Mouse (Mus musculus) right cerebral cortex, postnatal 10 days (tissue): Measurements from ENCODE around the gene Acot2.
"Not testable (repeated sequence)": the region's sequence is repeated elsewhere in the genome, so short reads cannot be mapped to it uniquely, and the experiment has no call there.

Experiments used
- DNase-seq, 2 experiments: peaks; one replicate each; pipeline ENCODE4 v3.0.0; 2021; ENCODE audit warnings: low spot score in 2 of 2

Gene Acot2

GRCm38 (mm10) chr12:83987583-83988441 is at the start of gene Acot2:
Gene Acot2, plus strand, starts transcription at chr12:83987861.
- peak; percentile 84 to 89 for DNase-seq

DNA sequence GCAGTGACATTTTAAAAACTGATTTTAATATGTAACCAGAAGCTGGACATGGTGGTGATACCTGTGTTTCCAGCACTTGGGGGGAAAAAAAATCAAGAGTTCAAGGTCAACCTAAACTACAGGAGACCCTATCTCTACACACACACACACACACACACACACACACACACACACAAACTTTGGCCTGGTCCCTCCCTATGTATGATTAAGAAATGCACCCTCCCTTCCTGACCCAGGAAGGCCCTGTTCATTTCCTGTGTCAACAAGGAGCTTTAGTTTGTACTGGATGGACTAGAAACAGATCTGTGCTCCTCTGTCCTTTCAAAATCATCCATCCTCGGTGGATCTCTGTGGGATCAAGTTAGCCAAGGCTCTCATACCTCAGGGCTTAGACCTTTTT is 49.1 kb upstream of the Acot2 start:
- DNase-seq = not testable (repeated sequence)

GRCm38 (mm10) chr12:83939332-83939731 is 48.3 kb upstream of the Acot2 start:
- no peak for DNase-seq

DNA sequence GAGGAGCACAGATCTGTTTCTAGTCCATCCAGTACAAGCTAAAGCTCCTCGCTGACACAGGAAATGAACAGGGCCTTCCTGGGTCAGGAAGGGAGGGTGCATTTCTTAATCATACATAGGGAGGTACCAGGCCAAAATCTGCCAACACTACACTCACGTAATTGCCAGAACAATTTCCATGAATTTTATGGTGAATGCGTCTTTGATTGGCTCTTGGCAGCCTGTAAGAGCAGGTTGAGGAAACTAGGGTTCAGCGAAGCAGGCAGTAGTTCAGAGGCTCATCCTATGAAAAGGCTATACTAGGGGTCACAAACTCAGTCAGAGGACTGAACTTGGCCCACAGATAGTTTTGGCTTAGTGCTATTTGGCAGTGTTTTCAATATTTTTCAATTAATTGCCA is 47.6 kb upstream of the Acot2 start:
- DNase-seq = no peak

- DNase-seq = no peak
Observed at GRCm38 (mm10) chr12:83941938-83942337, 45.7 kb upstream of the Acot2 start.

DNA sequence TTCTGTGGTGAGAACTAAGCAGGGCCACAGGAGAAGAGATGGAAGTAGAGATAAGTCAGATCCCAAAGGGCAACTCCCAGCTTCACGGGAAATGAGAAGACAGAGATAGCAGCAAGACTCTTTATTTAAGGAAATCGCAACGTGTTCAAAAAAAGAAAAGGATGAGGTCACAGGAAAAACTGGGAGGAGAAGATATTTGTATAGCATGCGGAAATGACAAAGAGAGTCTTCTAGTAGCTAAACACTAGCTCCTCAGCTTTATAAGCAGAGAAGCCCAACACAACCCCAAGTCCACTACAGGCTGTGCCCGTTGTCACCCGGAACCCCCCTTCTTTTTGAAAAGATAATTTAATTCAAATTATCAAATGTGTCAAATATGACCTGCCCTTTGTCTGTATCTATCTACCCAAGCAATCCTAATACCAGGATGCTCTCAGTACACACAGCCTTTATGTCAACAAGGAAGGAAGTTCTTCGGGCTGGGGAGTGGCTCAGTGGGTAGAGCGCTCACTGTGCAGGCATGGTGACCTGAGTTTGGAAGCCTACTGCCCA is 40.3 kb upstream of the Acot2 start:
- DNase-seq = no peak

DNA sequence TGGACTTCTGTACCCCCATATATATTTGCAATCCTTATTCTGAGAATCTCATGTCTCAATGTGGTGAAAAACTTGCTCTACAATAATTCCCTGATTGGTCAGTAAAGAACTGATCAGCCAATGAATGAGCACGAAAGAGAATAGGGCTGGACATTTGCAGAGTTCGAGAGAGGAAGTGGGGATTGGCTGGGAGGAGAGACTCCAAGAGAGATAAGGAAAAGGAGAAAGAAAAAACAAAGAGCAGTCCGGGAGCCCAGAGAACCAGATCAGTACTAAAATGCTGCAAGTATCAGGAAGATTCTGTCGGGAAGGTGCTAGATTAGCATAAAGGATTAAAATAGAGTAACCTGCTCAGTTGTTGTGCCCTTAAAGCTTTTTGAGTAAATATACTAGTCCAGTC is 38.6 kb upstream of the Acot2 start:
- DNase-seq = no peak

DNA sequence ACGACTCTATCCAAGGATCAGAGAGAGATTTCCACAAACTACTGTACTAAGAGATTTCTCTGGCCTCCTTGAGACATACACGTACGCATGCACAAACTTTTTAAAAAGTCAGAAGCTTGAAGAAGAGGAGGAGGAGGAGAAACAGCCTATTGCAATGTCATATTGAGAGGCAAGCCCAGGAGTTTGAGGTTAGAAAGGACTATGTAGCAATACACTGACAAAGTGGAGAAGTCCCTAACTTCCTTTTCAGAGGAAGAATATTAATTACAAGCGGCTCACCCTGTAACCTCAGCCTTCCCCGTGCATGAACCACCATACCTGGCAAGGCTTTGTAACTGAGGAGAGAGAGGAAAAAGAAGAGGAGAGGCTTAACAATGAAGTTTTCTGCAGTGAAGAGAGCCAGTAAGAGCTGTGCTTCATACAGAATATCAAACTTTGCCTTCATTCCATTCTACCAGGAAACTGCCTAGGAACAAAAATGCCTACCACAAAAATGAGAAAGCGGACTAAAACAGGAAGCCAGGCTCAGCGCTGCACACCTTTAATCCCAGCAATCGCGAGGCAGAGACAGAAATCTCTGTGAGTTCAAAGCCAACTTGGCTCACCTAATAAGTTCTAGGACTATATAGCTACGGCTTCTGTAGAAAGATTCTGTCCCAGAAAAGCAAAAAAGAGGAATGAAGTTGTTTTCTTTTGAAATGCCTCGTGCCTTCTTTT is 37.7 kb upstream of the Acot2 start:
- no peak for DNase-seq

- DNase-seq = peak; percentile 90
Observed at GRCm38 (mm10) chr12:83950493-83950839, 37.2 kb upstream of the Acot2 start, which contains the start of gene Riox1. Gene Riox1, plus strand, starts transcription at chr12:83950608.

DNA sequence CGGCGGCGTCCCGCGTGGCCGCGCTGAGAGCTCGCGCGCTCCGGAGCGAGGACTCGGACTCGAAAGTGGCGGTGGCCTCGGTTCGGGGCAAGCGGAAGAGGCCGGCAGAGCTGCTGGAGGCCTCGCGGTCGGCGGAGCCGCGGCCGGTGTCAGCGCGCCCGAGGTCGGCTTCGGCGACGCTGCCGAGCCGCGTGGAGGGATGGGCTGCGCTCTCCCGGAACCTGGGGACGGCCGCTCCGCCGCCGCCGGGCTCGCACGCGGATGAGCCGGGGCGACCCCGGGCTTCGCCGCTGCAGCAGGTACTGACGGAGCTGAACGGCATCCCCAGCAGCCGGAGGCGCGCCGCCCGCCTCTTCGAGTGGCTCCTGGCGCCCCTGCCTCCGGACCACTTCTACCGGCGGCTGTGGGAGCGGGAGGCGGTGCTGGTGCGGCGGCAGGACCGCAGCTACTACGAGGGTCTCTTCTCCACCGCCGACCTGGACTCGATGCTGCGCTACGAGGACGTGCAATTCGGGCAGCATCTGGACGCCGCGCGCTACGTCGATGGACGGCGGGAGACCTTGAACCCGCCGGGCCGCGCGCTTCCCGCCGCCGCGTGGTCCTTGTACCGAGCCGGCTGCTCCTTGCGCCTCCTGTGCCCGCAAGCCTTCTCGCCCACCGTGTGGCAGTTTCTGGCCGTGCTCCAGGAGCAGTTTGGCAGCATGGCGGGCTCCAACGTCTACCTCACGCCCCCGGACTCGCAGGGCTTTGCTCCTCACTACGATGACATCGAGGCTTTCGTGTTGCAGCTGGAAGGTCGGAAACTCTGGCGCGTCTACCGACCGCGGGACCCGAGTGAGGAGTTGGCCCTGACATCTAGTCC is 36.6 kb upstream of the Acot2 start:
- peak; percentile 78 for DNase-seq

DNA sequence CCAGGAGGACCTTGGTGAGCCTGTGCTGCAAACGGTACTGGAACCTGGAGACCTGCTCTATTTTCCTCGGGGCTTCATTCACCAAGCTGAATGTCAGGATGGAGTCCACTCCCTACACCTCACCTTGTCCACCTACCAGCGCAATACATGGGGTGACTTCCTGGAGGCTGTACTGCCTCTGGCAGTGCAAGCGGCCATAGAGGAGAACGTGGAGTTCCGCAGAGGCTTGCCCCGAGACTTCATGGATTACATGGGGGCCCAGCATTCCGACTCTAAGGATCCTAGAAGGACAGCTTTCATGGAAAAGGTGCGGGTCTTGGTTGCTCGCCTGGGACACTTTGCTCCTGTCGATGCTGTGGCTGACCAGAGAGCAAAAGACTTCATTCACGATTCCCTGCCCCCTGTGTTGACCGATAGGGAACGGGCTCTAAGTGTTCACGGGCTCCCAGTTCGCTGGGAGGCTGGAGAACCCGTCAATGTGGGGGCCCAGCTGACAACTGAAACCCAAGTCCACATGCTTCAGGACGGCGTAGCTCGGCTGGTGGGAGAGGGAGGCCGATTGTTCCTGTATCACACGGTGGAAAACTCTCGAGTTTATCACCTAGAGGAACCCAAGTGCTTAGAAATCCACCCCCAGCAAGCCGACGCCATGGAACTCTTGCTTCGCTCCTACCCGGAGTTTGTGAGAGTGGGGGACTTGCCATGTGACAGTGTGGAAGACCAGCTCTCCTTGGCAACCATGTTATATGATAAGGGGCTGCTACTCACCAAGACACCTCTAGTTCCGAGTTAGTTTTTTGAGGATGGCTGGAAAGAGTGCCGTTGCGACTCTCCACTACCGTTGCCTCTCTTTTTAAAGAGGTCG is 35.7 kb upstream of the Acot2 start:
- no peak for DNase-seq

- DNase-seq = no peak
Observed at GRCm38 (mm10) chr12:83958278-83958677, 29.4 kb upstream of the Acot2 start.

GRCm38 (mm10) chr12:83965235-83965634 is 22.4 kb upstream of the Acot2 start:
- DNase-seq = no peak

- DNase-seq = peak in 1 of 2 experiments; percentile 42
Observed at GRCm38 (mm10) chr12:83972117-83972516, 15.5 kb upstream of the Acot2 start.

DNA sequence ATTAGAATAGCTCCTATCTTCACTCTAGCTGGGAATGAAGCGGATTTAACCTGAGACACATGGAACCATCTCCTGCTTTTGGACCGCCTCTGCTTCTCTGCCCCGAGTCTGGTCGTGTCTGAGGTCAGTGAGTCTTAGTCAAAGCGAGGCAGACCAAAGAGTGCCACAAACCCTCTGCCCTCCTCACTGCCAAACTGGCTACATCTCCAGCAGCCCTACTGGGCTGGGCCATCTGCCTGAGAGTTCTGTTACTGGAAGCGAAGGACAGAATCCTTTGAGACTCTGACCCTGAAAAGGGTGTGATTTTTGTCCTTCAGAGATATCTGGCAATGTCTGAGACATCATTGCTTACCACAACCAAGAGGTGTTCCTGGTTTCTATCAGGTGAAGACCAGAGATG is 8.8 kb upstream of the Acot2 start:
- no peak for DNase-seq

GRCm38 (mm10) chr12:83981615-83982014 is 6.0 kb upstream of the Acot2 start:
- DNase-seq = no peak

DNA sequence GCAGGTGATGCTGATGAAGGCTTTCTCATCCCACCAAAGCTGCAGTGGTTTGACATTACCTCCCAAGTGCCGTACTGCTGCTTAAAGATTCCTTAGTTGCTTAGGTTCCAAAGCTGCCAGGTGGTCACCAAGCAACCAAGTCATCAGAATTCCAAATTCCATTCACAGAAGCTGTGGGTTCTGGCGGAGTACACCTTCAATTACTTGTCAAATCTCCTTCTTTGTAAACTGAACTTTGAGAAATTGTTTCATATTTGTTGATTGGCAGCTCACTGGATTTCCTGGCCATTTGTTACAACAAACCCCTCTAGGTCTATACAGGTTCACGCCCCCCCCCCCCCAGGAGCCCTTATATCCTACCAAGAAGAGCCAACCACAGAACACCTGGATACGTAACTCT is 2.9 kb upstream of the Acot2 start, which contains the start of gene Heatr4:
Gene Heatr4 (minus strand): TSS at position 101 of the 400 bp plus-strand sequence.
- no peak for DNase-seq

DNA sequence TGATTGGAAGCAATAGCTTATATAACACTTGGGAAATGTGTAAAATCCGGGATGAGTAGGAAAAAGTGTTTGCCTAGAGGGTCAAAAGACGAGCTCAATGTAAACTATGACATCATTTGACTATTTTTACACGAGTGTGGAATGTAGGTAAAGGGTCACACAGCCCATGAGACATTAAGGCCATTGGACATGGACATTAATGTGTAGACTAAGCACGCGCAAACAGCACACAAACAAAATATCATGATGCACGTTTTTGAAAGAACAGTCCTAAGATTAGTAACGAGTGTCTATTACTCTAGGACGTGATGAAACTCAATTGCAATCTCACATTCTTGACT is 449 bp upstream of the Acot2 start:
- DNase-seq = no peak

GRCm38 (mm10) chr12:83988483-83988882 is 822 bp downstream of the Acot2 start:
- no peak for DNase-seq

GRCm38 (mm10) chr12:83989378-83989777 is 1.7 kb downstream of the Acot2 start:
- DNase-seq = no peak

- no peak for DNase-seq
Observed at GRCm38 (mm10) chr12:83997221-83997620, 9.6 kb downstream of the Acot2 start.
